Mouse (Mus musculus) bone marrow macrophage, adult 2 months (primary cell): Measurements from ENCODE around the gene Kcnh4.

ENCODE experiments used
- CTCF ChIP-seq: IDR thresholded peaks from 2 replicates; pipeline ENCODE4 v1.5.1; 2012; ENCODE audit warnings: low read depth, mild to moderate bottlenecking, low read length, moderate library complexity
- POLR2A ChIP-seq: IDR thresholded peaks from 2 replicates; pipeline ENCODE4 v1.6.1; 2012; ENCODE audit warnings: mild to moderate bottlenecking, low read depth, low read length, borderline replicate concordance

- TF ChIP-seq CTCF = 0 out of 2 replicates have a peak, but pooled peaks have one; percentile 23
- TF ChIP-seq POLR2A = no peak
Observed at GRCm38 (mm10) chr11:100745085-100745484, 14.7 kb downstream of the Kcnh4 start.
